Comparison of ENCODE assay signal across 8 mouse cellular contexts in the genomic region with DNA sequence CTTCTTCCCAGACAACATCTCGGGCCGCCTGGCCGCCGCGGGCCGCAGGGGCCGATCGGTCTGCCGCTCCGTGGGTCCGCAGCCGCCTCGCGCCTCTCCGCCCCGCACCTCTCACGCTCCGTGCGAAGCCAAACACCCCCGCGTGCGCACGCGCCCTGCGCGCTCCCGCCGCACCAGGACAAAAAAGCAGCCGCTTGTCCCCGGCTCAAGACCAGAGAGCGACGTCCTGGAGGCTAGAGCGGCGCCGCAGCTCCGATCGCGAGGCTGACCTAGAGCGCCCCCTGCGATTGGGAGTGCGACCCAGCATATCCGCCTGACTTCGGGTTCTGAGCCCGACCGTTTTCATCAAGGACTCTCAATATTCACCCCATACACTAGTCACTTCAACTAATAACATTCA. TPM values are rescaled to one million over a fixed set of nuclear protein-coding genes. Genes with fewer than 3 reads are reported as not detected.
DNase-seq lines count a peak whose midpoint lies in the region; ATAC-seq and TF ChIP-seq lines count a peak whose summit lies in the region.

A gene (minus strand): TSS at position 156 of the 400 bp plus-strand sequence.

- H3K79me2 ChIP-seq in MEL (ENCODE audit: control insufficient read depth, insufficient read depth, low read length, poor library complexity): peaks cover 36% of the 10 kb centered on the region

- H3K9me3 ChIP-seq in MEL (replicated peaks; ENCODE audit: insufficient read depth, low read length): no peaks in the 10 kb centered on the region
- H3K9me3 ChIP-seq in forebrain, postnatal 0 days (ENCODE audit: low read length): no peaks in the 10 kb centered on the region
- no peaks in the 10 kb centered on the region for H3K9me3 ChIP-seq in lung, embryonic 15.5 days

- H3K4me2 ChIP-seq in forebrain, postnatal 0 days (ENCODE audit: low read depth): peak within 1 kb of the TSS; percentile 63
- H3K4me2 ChIP-seq in lung, embryonic 15.5 days: peak within 1 kb of the TSS; percentile 65

- H3K27ac ChIP-seq in MEL (ENCODE audit: control insufficient read depth, low read depth, low read length): peak within 1 kb of the TSS; percentile 14; the same call in 1 of the 2 replicates
- H3K27ac ChIP-seq in cerebellum, adult 2 months (ENCODE audit: insufficient read depth, low read length): peak within 1 kb of the TSS; percentile 26; the same call in 1 of the 2 replicates
- peak within 1 kb of the TSS; percentile 91 for H3K27ac ChIP-seq in forebrain, postnatal 0 days (ENCODE audit: low read depth, low read length)
- H3K27ac ChIP-seq in lung, embryonic 15.5 days: peak within 1 kb of the TSS; percentile 86

- peak within 1 kb of the TSS; percentile 89 for H3K9ac ChIP-seq in MEL (ENCODE audit: control insufficient read depth, low read depth, low read length, poor library complexity, severe bottlenecking)
- H3K9ac ChIP-seq in forebrain, postnatal 0 days: peak within 1 kb of the TSS; percentile 97
- peak within 1 kb of the TSS; percentile 100 for H3K9ac ChIP-seq in lung, embryonic 15.5 days

- TF ChIP-seq POLR2A in MEL (IDR thresholded peaks at IDR 0.05; ENCODE audit: control insufficient read depth in 1 of 2, insufficient read depth in 1 of 2, low read depth in 1 of 2, low read length in 2 of 2, poor library complexity in 1 of 2): peak; percentile 77
- peak; percentile 71 for TF ChIP-seq POLR2A in cerebellum, adult 2 months (IDR thresholded peaks at IDR 0.05; ENCODE audit: borderline replicate concordance, insufficient read depth, low read length)

- peak; percentile 60 to 96 (median 87) for TF ChIP-seq CTCF in MEL (IDR thresholded peaks at IDR 0.05 in 2 of 3, conservative IDR thresholded peaks at IDR 0.05 in 1 of 3; ENCODE audit: control insufficient read depth in 1 of 3, insufficient read depth in 1 of 3, low read depth in 2 of 3, low read length in 3 of 3, poor library complexity in 1 of 3, severe bottlenecking in 1 of 3)
- peak; percentile 89 for TF ChIP-seq CTCF in cerebellum, adult 2 months (IDR thresholded peaks at IDR 0.05; ENCODE audit: borderline replicate concordance, insufficient read depth, low read depth, low read length)
- TF ChIP-seq CTCF in forebrain, postnatal 0 days (IDR thresholded peaks at IDR 0.05; ENCODE audit: low read depth): peak; percentile 97

- ATAC-seq in forebrain, postnatal 0 days: peak; percentile 92
- ATAC-seq in lung, embryonic 15.5 days (ENCODE audit: borderline replicate concordance, extremely low read depth, low FRiP score, low TSS enrichment): peak; percentile 79

- DNase-seq in MEL (ENCODE audit: low read depth, low spot score): peak; percentile 96
- peak; percentile 95 to 96 for DNase-seq in cerebellum, adult 2 months
- peak; percentile 98 for DNase-seq in forebrain, postnatal 0 days
- DNase-seq in heart, postnatal 4 days: peak; percentile 97
- DNase-seq in layer of hippocampus, adult 8-10 months (ENCODE audit: low spot score in 2 of 2): peak; percentile 86 to 95
- DNase-seq in ovary, adult 18-20 months (ENCODE audit: low spot score): peak; percentile 86
- DNase-seq in thymus, postnatal 0 days (ENCODE audit: low spot score): peak; percentile 95

- under 1% methylated on average over 45 of the region's 45 CpGs for WGBS in cerebellum, adult 2 months
- WGBS in forebrain, postnatal 0 days: 1% methylated on average over 44 of the region's 45 CpGs
- 0% methylated on average over 45 of the region's 45 CpGs for WGBS in lung, embryonic 15.5 days

- peaks cover 4 to 11% of the 10 kb centered on the region in 2 experiments for H3K4me1 ChIP-seq in MEL (ENCODE audit: control insufficient read depth in 1 of 2, insufficient read depth in 2 of 2, low read length in 2 of 2)
- H3K4me1 ChIP-seq in cerebellum, adult 2 months (ENCODE audit: control insufficient read depth, insufficient read depth, low read length): peaks cover 2% of the 10 kb centered on the region; the same call in 1 of the 2 replicates
- peaks cover 18% of the 10 kb centered on the region for H3K4me1 ChIP-seq in forebrain, postnatal 0 days (ENCODE audit: insufficient read depth)
- peaks cover 13% of the 10 kb centered on the region for H3K4me1 ChIP-seq in lung, embryonic 15.5 days

- no peak for TF ChIP-seq RAD21 in MEL (IDR thresholded peaks at IDR 0.05; ENCODE audit: low read depth, low read length)

- peak within 1 kb of the TSS; percentile 73 to 100 for H3K4me3 ChIP-seq in MEL (ENCODE audit: control insufficient read depth in 1 of 2, insufficient read depth in 1 of 2, low read depth in 2 of 2, low read length in 2 of 2)
- H3K4me3 ChIP-seq in cerebellum, adult 2 months (replicated peaks; ENCODE audit: insufficient read depth, low read depth, low read length): peak within 1 kb of the TSS; percentile 89
- peak within 1 kb of the TSS; percentile 95 for H3K4me3 ChIP-seq in forebrain, postnatal 0 days (ENCODE audit: low read depth, low read length)
- peak within 1 kb of the TSS; percentile 100 for H3K4me3 ChIP-seq in lung, embryonic 15.5 days

- peaks cover 0 to 16% of the 10 kb centered on the region in 2 experiments; a peak in 2 of 4 replicates for H3K36me3 ChIP-seq in MEL (ENCODE audit: control insufficient read depth in 1 of 2, insufficient read depth in 2 of 2, low read length in 2 of 2)
- H3K36me3 ChIP-seq in forebrain, postnatal 0 days (ENCODE audit: insufficient read depth): no peaks in the 10 kb centered on the region
- no peaks in the 10 kb centered on the region for H3K36me3 ChIP-seq in lung, embryonic 15.5 days

- TF ChIP-seq EP300 in MEL (IDR thresholded peaks at IDR 0.05; ENCODE audit: low read depth in 1 of 2, low read length in 2 of 2): peak in 1 of 2 experiments; percentile 10; a peak in 1 of 4 replicates

- H3K27me3 ChIP-seq in MEL (ENCODE audit: control insufficient read depth in 1 of 2, insufficient read depth in 2 of 2, low read length in 2 of 2): no peaks in the 10 kb centered on the region
- H3K27me3 ChIP-seq in cerebellum, adult 2 months (ENCODE audit: control insufficient read depth, insufficient read depth, low read length): no peaks in the 10 kb centered on the region
- no peaks in the 10 kb centered on the region for H3K27me3 ChIP-seq in forebrain, postnatal 0 days (ENCODE audit: insufficient read depth, low read length)
- no peaks in the 10 kb centered on the region for H3K27me3 ChIP-seq in lung, embryonic 15.5 days

TF ChIP-seq in MEL, 35 proteins besides CTCF, POLR2A, EP300 and RAD21:
- 0 out of 2 replicates have a peak, but pooled peaks have one; percentile 50 for TF ChIP-seq MAZ (IDR thresholded peaks at IDR 0.05; ENCODE audit: low read depth, low read length)
- TF ChIP-seq TBP (IDR thresholded peaks at IDR 0.05; ENCODE audit: low read depth, low read length): peak; percentile 62
- no peak for TF ChIP-seq POLR2AphosphoS5 (IDR thresholded peaks at IDR 0.05; ENCODE audit: borderline replicate concordance, low read depth, low read length)
- TF ChIP-seq ETS1 (IDR thresholded peaks at IDR 0.05; ENCODE audit: low read depth, low read length): no peak; the same call in 1 of the 2 replicates
- TF ChIP-seq ZMIZ1 (IDR thresholded peaks at IDR 0.05; ENCODE audit: low read depth, low read length): peak; percentile 74
- TF ChIP-seq MAX (IDR thresholded peaks at IDR 0.05; ENCODE audit: low read length): peak; percentile 53
- peak; percentile 61; the same call in 1 of the 2 replicates for TF ChIP-seq GABPA (IDR thresholded peaks at IDR 0.05; ENCODE audit: low read depth, low read length)
- TF ChIP-seq POLR2AphosphoS2 (IDR thresholded peaks at IDR 0.05; ENCODE audit: low read length): 0 out of 2 replicates have a peak, but pooled peaks have one; percentile 34
- no peak for TF ChIP-seq E2F4 (IDR thresholded peaks at IDR 0.05; ENCODE audit: borderline replicate concordance, low read depth, low read length)
- TF ChIP-seq SIN3A (IDR thresholded peaks at IDR 0.05; ENCODE audit: low read length): peak; percentile 67
- no peak for TF ChIP-seq USF1 (IDR thresholded peaks at IDR 0.05; ENCODE audit: low read depth, low read length)
- peak; percentile 84 for TF ChIP-seq NELFE (IDR thresholded peaks at IDR 0.05; ENCODE audit: low read depth, low read length)
- TF ChIP-seq MXI1 (IDR thresholded peaks at IDR 0.05; ENCODE audit: low read depth, low read length): peak; percentile 73
- TF ChIP-seq ELF1 (IDR thresholded peaks at IDR 0.05; ENCODE audit: low read depth, low read length): peak; percentile 58; the same call in 1 of the 2 replicates
- 0 out of 2 replicates have a peak, but pooled peaks have one; percentile 16 for TF ChIP-seq ZNF384 (IDR thresholded peaks at IDR 0.05; ENCODE audit: low read depth, low read length)
- TF ChIP-seq HCFC1 (IDR thresholded peaks at IDR 0.05; ENCODE audit: low read depth, low read length): peak; percentile 87
- peak; percentile 81 for TF ChIP-seq NRF1 (IDR thresholded peaks at IDR 0.05; ENCODE audit: insufficient read depth, low read depth, low read length, poor library complexity, severe bottlenecking)
- TF ChIP-seq TCF12 (IDR thresholded peaks at IDR 0.05; ENCODE audit: low read depth, low read length): peak; percentile 65; the same call in 1 of the 2 replicates

RNA-seq across cellular contexts. Expression of the gene that starts here (rescaled TPM):
- 60.7 and 66.5 TPM in 2 replicates for total RNA-seq in MEL (2012; rRNA removed)
- polyA plus RNA-seq in MEL (2012; ENCODE audit: insufficient read depth in 1 of 2, insufficient read length in 2 of 2, low read depth in 1 of 2, low replicate concordance in 2 of 2, missing spikeins in 1 of 2): 10 to 100 TPM in 1 of 2 experiments, not detected in 1; 90.1 TPM
- polyA plus RNA-seq in cerebellum, adult 2 months (2012; rRNA removed): 61.2 and 63.1 TPM in 2 replicates
- 216 and 242 TPM in 2 replicates for total RNA-seq in forebrain, postnatal 0 days (2014; rRNA removed)
- polyA plus RNA-seq in forebrain, postnatal 0 days (2015; fragmentation: Nextera tagmentation; extraction: Ambion mirVana): 46.6 and 51.9 TPM in 2 replicates
- 10 to 100 TPM; 59.1 to 60.3 TPM for total RNA-seq in heart, postnatal 4 days (2021)
- 10 to 100 TPM; 82.6 to 91.3 (median 86.1) TPM for total RNA-seq in layer of hippocampus, adult 8-10 months (2022)
- 34.5 and 36.3 TPM in 2 replicates for polyA plus RNA-seq in lung, embryonic 15.5 days (2015; fragmentation: Nextera tagmentation; extraction: Ambion mirVana)
- 29.0 and 38.1 TPM in 2 replicates for polyA plus RNA-seq in thymus, postnatal 0 days (2015; fragmentation: Nextera tagmentation; extraction: Ambion mirVana)

Comparison
In these comparisons a context has a peak if more than half of its experiments do, and no peak if none do; other contexts are left out.
1. Peak in every context shown above with its lines: DNase-seq, ATAC-seq, H3K4me3 ChIP-seq and H3K27ac ChIP-seq.
2. H3K27ac ChIP-seq: peak in every context shown above with its lines; median percentile 91 in forebrain, postnatal 0 days; 86 in lung, embryonic 15.5 days; 26 in cerebellum, adult 2 months; 14 in MEL.